Mouse (Mus musculus): ENCODE data around the gene Ptpn12. TPM values are rescaled to one million over a fixed set of nuclear protein-coding genes. Genes with fewer than 3 reads are reported as not detected.
A peak's percentile ranks its signal among the peaks of the same experiment; 100 is the strongest.

The Ptpn12 gene
- polyA plus RNA-seq, 1 experiment from 2014 or later: 8.8 TPM

DNA sequence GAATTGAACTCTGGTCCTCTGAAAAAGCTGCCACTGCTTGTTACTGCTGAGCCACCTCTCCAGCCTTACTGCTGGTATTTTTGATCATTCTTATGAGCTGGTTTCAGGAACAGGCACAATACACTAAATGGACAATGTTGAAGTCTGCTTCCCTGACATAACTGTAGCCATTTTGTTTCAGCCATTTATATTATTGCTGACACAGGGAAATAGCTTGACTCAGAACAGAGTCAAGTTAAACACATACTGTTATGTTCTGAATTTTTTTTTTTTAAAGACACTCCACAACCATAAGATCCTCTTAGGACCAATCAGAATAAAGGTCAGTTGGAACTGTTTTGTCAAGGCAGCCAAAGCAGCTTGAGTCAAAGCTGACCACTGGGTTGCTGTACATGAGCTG is 72.2 kb downstream of the Ptpn12 start:
- Histone ChIP-seq H3K36me3 (ENCODE audit: control insufficient read depth, insufficient read depth, low read length) (peaks cover 4% of the 10 kb centered on the region; the same call in 1 of the 2 replicates), H3K9me3 (ENCODE audit: control insufficient read depth, low read length) (no peaks in the 10 kb centered on the region), H3K4me1 (replicated peaks; ENCODE audit: control insufficient read depth, insufficient read depth) (no peaks in the 10 kb centered on the region), H3K9ac (ENCODE audit: low read length) (no peak overlapping the region), H3K27ac (replicated peaks) (no peak overlapping the region), H3K4me3 (ENCODE audit: low read depth, low read length) (no peak overlapping the region), H3K4me2 (replicated peaks; ENCODE audit: low read depth) (no peak overlapping the region), H3K27me3 (ENCODE audit: control insufficient read depth, insufficient read depth, low read length) (no peaks in the 10 kb centered on the region)
- no peak for DNase-seq (ENCODE audit: low spot score)
- TF ChIP-seq CTCF (IDR thresholded peaks at IDR 0.05; ENCODE audit: low read depth): no peak
- TF ChIP-seq EP300 (optimal IDR thresholded peaks at IDR 0.05): no peak
- no peak for ATAC-seq (ENCODE audit: low FRiP score, low TSS enrichment)

DNA sequence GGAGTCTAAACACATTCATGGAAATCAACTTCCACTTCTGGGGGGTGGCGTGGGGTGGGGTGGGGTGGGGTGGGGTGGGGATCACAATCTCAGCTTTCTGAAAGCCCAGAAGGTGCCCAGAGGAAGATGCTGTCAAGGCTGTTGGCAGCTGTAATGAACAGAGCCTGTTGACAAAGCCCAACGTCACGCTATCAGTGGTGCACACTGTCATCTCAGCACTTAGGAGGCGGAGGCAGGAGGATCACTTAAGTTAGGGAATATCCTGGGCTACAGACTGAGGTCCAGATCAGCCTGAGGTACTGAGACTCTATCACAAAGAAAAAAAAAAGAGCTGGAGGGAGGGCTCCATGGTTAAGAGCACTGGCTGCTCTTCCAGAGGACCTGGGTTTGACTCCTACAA is 81.0 kb downstream of the Ptpn12 start:
- TF ChIP-seq EP300 (optimal IDR thresholded peaks at IDR 0.05) (no peak), CTCF (IDR thresholded peaks at IDR 0.05; ENCODE audit: low read depth) (no peak)
- ATAC-seq (ENCODE audit: low FRiP score, low TSS enrichment): no peak

DNA sequence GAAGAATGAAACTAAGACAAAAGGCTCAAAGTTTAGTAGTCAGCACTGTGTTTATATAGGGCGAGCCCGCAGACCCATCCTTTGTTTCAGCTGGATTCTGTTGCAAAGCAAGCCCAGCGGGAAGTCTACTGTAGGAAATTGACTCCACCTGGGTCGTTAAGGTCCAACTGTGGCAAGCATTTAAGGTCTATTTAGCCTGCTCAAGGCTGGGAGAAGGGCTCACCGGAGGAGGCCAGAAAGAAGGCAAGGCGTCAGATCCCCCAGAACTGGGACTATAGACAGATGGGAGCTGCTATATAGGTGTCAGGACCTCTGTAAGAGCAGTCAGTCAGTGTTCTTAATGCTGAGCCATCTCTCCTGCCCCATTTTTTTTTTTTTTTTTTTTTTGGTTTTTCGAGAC is 81.7 kb downstream of the Ptpn12 start:
- WGBS: 46% methylated on average over 6 of the region's 7 CpGs
- no peaks in the 10 kb centered on the region for H3K27me3 ChIP-seq (ENCODE audit: control insufficient read depth, insufficient read depth, low read length)

More for the DNA sequence above, 81.0 kb downstream of the Ptpn12 start:
- Histone ChIP-seq H3K4me3 (ENCODE audit: low read depth, low read length) (no peak overlapping the region), H3K9ac (ENCODE audit: low read length) (no peak overlapping the region), H3K27me3 (ENCODE audit: control insufficient read depth, insufficient read depth, low read length) (no peaks in the 10 kb centered on the region), H3K4me2 (replicated peaks; ENCODE audit: low read depth) (no peak overlapping the region), H3K4me1 (replicated peaks; ENCODE audit: control insufficient read depth, insufficient read depth) (no peaks in the 10 kb centered on the region), H3K27ac (replicated peaks) (no peak overlapping the region), H3K9me3 (ENCODE audit: control insufficient read depth, low read length) (no peaks in the 10 kb centered on the region), H3K36me3 (ENCODE audit: control insufficient read depth, insufficient read depth, low read length) (no peaks in the 10 kb centered on the region)
- 79% methylated on average over 4 of the region's 4 CpGs for WGBS
- DNase-seq (ENCODE audit: low spot score): no peak

DNA sequence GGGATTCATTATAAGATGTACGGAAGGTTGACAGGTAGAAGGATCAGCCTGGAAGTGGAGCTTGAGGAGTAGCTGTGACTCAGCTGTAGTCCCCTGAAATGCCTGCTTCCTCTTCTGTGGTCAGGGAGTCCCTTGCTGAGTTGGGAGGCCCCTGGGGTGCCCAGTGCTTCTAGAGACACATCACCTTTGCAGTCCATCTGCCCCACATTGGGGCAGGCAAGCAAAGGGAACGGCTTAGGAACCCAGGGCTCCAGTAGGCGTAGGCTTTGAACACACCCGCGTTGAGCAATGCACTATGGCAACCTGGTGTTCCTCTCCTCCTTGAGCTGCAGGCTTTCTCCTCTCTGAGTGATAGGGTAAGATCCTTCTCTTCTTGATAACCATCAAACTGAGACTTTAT is 82.6 kb downstream of the Ptpn12 start:
- Histone ChIP-seq H3K9ac (ENCODE audit: low read length) (no peak overlapping the region), H3K4me2 (replicated peaks; ENCODE audit: low read depth) (no peak overlapping the region), H3K4me3 (ENCODE audit: low read depth, low read length) (no peak overlapping the region), H3K27ac (replicated peaks) (no peak overlapping the region), H3K36me3 (ENCODE audit: control insufficient read depth, insufficient read depth, low read length) (no peaks in the 10 kb centered on the region), H3K4me1 (replicated peaks; ENCODE audit: control insufficient read depth, insufficient read depth) (no peaks in the 10 kb centered on the region), H3K27me3 (ENCODE audit: control insufficient read depth, insufficient read depth, low read length) (no peaks in the 10 kb centered on the region), H3K9me3 (ENCODE audit: control insufficient read depth, low read length) (no peaks in the 10 kb centered on the region)
- ATAC-seq (ENCODE audit: low FRiP score, low TSS enrichment) (no peak), DNase-seq (ENCODE audit: low spot score) (no peak)
- 69% methylated on average over 5 of the region's 5 CpGs for whole genome bisulfite sequencing
- TF ChIP-seq EP300 (optimal IDR thresholded peaks at IDR 0.05) (no peak), CTCF (IDR thresholded peaks at IDR 0.05; ENCODE audit: low read depth) (no peak)

More for the DNA sequence above, 81.7 kb downstream of the Ptpn12 start:
- Histone ChIP-seq H3K4me2 (replicated peaks; ENCODE audit: low read depth) (no peak overlapping the region), H3K27ac (replicated peaks) (no peak overlapping the region), H3K9me3 (ENCODE audit: control insufficient read depth, low read length) (no peaks in the 10 kb centered on the region), H3K4me3 (ENCODE audit: low read depth, low read length) (no peak overlapping the region), H3K36me3 (ENCODE audit: control insufficient read depth, insufficient read depth, low read length) (no peaks in the 10 kb centered on the region), H3K4me1 (replicated peaks; ENCODE audit: control insufficient read depth, insufficient read depth) (no peaks in the 10 kb centered on the region), H3K9ac (ENCODE audit: low read length) (no peak overlapping the region)
- no peak for DNase-seq (ENCODE audit: low spot score)
- TF ChIP-seq CTCF (IDR thresholded peaks at IDR 0.05; ENCODE audit: low read depth) (no peak), EP300 (optimal IDR thresholded peaks at IDR 0.05) (no peak)
- no peak for ATAC-seq (ENCODE audit: low FRiP score, low TSS enrichment)

DNA sequence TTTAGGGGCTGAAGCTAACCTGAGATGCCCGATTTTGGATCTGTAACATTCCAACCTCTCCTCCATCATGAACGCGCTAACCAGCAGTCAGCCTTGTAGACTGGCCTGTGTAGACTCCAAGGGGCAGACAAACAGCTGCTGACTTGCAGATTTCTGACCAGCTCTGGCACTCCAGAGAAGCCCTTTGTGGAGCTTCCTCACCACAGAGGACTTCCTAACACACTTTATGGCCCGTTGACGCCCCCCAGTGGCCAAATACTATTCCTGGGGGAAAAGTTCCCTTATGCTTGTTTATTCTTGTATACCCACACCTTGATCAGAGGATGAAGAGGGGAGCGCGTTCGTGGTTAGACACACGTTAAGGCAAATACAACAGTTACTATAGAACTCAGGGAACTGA is 86.7 kb downstream of the Ptpn12 start:
- H3K9me3 ChIP-seq (ENCODE audit: control insufficient read depth, low read length): no peaks in the 10 kb centered on the region
- DNase-seq (ENCODE audit: low spot score) (peak; percentile 57), ATAC-seq (ENCODE audit: low FRiP score, low TSS enrichment) (no peak)
- H3K4me2 ChIP-seq (replicated peaks; ENCODE audit: low read depth): no peak overlapping the region
- no peak overlapping the region for H3K27ac ChIP-seq (replicated peaks)
- TF ChIP-seq EP300 (optimal IDR thresholded peaks at IDR 0.05): no peak
- TF ChIP-seq CTCF (IDR thresholded peaks at IDR 0.05; ENCODE audit: low read depth): peak; percentile 62
- no peak overlapping the region for H3K9ac ChIP-seq (ENCODE audit: low read length)
- H3K36me3 ChIP-seq (ENCODE audit: control insufficient read depth, insufficient read depth, low read length): no peaks in the 10 kb centered on the region
- 64% methylated on average over 9 of the region's 9 CpGs for WGBS
- H3K4me1 ChIP-seq (replicated peaks; ENCODE audit: control insufficient read depth, insufficient read depth): no peaks in the 10 kb centered on the region
- no peak overlapping the region for H3K4me3 ChIP-seq (ENCODE audit: low read depth, low read length)
- no peaks in the 10 kb centered on the region for H3K27me3 ChIP-seq (ENCODE audit: control insufficient read depth, insufficient read depth, low read length)

DNA sequence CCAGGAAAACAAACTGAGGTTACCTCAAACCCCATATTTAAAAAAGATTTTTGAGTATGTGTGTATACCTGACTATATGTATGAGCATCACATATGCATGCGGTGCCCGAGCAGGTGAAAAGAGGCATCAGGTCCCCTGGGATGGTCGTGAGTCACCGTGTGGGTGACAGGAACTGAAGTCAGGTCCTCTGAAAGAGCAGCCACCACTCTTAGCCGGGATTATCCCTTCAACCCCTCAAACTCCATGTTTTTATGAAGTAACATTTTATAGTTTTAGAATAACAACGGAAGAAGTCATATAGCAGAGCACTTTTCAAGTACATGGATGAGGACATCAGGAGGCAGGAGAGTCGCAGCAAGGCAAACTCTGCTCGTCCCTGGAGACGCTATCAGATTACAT is 87.2 kb downstream of the Ptpn12 start:
- ATAC-seq (ENCODE audit: low FRiP score, low TSS enrichment) (no peak), DNase-seq (ENCODE audit: low spot score) (no peak)
- H3K4me2 ChIP-seq (replicated peaks; ENCODE audit: low read depth): no peak overlapping the region
- no peaks in the 10 kb centered on the region for H3K9me3 ChIP-seq (ENCODE audit: control insufficient read depth, low read length)
- H3K4me3 ChIP-seq (ENCODE audit: low read depth, low read length): no peak overlapping the region
- H3K27ac ChIP-seq (replicated peaks): no peak overlapping the region
- no peak for TF ChIP-seq CTCF (IDR thresholded peaks at IDR 0.05; ENCODE audit: low read depth)
- no peak for TF ChIP-seq EP300 (optimal IDR thresholded peaks at IDR 0.05)
- H3K4me1 ChIP-seq (replicated peaks; ENCODE audit: control insufficient read depth, insufficient read depth): no peaks in the 10 kb centered on the region
- WGBS: 67% methylated on average over 9 of the region's 9 CpGs
- no peaks in the 10 kb centered on the region for H3K36me3 ChIP-seq (ENCODE audit: control insufficient read depth, insufficient read depth, low read length)
- no peak overlapping the region for H3K9ac ChIP-seq (ENCODE audit: low read length)
- H3K27me3 ChIP-seq (ENCODE audit: control insufficient read depth, insufficient read depth, low read length): no peaks in the 10 kb centered on the region

Data from stomach, postnatal 0 days (tissue).